Mouse (Mus musculus): Measurements from ENCODE around the gene Card10.

Gene Card10

DNA sequence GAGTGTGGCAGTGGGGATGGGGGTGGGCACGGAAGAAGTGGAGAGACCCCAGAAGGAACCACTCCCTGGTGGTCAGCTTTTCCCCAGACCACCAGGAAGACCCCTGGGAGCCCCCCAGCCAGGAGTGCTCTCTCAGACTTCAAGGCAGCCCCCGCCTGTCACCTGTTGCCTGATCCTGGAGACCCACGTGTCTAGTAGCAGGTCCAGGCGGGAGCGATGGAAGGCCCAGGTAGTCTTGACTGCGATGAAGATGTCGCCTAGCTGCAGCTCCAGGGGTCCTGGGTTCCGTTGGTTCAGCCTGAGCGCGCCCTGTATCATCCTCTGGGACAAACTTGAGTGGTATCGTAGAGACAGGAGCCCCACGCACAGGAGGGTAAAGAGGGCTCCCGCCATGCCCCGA lies 30.0 kb downstream of the Card10 start:
- no peak for DNase-seq (ENCODE audit: low read depth, low spot score)

DNA sequence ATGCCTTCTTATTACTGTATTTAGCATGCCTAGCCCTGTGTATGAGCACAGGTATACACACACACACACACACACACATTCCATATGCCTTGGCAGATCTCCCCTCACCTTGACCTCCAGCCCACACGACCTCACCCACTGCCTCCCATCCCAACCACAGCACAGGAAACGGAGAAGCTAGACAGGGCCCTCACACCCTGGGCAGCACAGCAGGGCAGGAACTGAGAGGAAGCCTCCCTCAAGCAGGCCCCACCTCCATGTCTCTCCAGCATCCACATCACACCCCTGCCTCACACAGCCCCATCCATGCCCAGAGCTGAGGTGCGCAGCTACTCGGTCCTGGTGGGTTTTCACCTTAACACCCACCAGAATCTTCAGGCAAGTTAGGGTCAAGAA lies 30.5 kb downstream of the Card10 start:
- no peak for DNase-seq (ENCODE audit: low read depth, low spot score)

GRCm38 (mm10) chr15:78771531-78772367 lies 31.1 kb downstream of the Card10 start:
- DNase-seq (ENCODE audit: low read depth, low spot score): no peak

GRCm38 (mm10) chr15:78770983-78771355 lies 31.9 kb downstream of the Card10 start:
- no peak for DNase-seq (ENCODE audit: low read depth, low spot score)

- no peak for DNase-seq (ENCODE audit: low read depth, low spot score)
These were observed 32.4 kb downstream of the Card10 start for GRCm38 (mm10) chr15:78770234-78770982.

DNA sequence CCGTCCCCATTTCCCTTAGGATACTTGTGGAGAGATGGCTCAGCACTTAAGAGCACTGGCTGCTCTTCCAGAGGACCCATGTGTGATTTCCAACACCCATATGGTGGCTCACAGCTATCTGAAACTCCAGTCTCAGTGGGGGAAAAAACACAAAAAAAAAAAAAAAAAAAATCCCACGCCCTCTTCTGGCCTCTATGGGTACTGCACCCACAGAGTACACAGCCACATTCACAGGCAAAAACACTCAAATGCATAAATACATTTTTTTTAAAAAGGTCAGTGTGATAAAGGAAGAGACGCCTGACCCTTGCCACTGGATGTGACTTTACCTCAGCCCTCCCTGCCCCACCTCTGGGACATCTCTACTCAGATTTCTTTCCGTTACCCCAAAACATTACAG lies 33.8 kb downstream of the Card10 start:
- DNase-seq (ENCODE audit: low read depth, low spot score): no peak

DNA sequence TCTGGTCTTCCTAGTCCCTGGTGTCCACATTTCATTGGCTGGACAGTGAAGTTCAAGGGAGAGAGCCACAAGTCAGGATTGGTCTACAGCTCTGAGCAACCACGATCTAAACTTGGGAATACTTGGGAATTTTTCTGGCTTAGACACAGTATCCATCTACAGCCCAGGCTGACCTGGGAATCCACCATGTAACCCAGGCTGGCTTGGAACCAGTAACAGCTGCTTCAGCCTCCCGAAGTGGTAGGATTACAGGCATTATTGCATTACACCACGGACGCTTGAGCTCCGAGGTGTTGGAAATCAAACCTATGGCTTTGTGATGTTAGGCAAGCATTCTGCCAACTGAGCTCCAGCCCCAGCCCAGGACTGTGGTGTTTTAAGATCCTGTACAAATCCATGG lies 39.1 kb downstream of the Card10 start:
- no peak for DNase-seq (ENCODE audit: low read depth, low spot score)

- peak; percentile 52 for DNase-seq (ENCODE audit: low read depth, low spot score)
These were observed 39.6 kb downstream of the Card10 start for GRCm38 (mm10) chr15:78763210-78763609.

GRCm38 (mm10) chr15:78761112-78761511 lies 41.7 kb downstream of the Card10 start:
- no peak for DNase-seq (ENCODE audit: low read depth, low spot score)

DNA sequence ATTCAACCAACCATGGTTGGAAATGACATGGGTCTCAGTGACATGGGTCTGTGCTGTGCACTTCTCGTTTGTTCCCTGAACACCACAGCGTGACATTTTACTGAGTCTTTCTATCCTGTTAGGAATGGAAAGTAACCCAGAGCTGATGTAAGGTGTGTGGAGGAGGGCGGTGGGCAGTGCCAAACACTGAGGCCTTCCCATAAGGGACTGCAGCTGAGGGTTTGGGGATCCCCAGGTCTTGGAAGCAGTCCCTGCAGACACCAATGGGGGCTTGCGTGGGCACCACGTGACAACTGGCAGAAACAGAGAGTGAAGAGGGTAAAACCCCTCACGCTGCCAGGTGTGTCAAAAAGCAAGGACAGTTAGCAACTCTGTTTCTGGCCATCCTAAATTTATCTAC lies 44.7 kb downstream of the Card10 start:
- no peak for DNase-seq (ENCODE audit: low read depth, low spot score)

GRCm38 (mm10) chr15:78755966-78756725 lies 46.7 kb downstream of the Card10 start:
- no peak for DNase-seq (ENCODE audit: low read depth, low spot score)

DNA sequence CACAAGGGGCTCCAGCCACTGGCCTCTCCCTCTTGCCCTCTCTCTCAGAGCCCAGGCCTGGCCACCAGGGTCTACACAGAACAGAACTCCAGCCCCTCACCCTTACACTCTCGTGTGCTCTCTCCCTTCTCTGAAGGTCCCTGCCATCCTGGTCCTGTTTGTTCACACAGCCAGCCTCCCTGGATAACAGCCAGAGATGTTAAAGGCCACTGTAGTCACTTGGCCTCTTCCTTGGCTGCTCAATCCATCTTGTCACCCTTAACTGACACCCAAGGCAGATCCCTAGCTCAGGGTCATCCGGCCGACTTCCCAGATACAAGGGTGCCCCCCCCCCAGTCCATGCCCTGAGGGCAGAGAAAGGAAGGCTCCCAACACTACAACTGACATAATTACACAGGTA lies 47.6 kb downstream of the Card10 start:
- no peak for DNase-seq (ENCODE audit: low read depth, low spot score)

DNA sequence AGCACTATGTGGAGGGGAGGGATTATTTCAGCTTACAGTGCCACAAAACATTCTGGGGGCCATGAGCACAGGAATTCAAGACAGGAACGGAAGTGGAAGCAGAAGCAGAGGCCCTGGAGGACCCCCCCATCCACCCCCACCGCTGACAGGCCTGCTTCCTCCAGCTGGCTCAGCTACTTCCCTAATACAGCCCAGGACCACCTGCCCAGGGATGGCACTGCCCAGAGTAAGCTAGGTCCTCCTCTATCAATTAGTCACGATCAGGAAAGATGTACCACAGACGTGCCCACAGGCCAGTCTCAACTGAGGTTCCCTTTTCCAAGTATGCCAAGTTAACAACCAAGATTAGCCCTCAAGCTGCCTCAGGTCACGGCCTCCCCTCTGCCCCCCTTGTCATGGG lies 48.7 kb downstream of the Card10 start:
- DNase-seq (ENCODE audit: low read depth, low spot score): no peak

GRCm38 (mm10) chr15:78752991-78753390 lies 49.9 kb downstream of the Card10 start:
- DNase-seq (ENCODE audit: low read depth, low spot score): no peak

GRCm38 (mm10) chr15:78750608-78751350 lies 52.1 kb downstream of the Card10 start:
- no peak for DNase-seq (ENCODE audit: low read depth, low spot score)

GRCm38 (mm10) chr15:78749855-78750254 lies 53.0 kb downstream of the Card10 start:
- DNase-seq (ENCODE audit: low read depth, low spot score): no peak

- DNase-seq (ENCODE audit: low read depth, low spot score): peak; percentile 80
These were observed 58.6 kb downstream of the Card10 start for GRCm38 (mm10) chr15:78744206-78744605.

DNA sequence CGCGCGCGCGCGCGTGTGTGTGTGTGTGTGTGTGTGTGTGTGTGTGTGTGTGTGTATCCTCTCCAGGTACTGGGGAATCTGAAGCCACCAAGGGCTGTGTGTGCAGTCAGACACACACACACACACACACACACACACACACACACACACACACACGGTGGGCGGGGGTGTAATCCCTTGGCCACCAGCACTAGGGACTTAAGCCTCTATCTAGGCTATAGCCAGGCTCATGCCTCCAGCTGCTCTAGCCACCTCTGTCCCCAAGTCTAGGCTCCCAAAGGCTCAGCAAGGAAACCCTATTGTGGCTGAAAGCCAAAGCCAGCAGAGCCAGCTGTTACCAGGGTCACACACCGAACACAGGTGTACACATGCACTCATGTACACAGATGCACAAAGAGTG lies 60.0 kb downstream of the Card10 start:
- DNase-seq (ENCODE audit: low read depth, low spot score): peak; percentile 74

- no peak for DNase-seq (ENCODE audit: low read depth, low spot score)
These were observed 62.2 kb downstream of the Card10 start for GRCm38 (mm10) chr15:78740662-78741061.

DNA sequence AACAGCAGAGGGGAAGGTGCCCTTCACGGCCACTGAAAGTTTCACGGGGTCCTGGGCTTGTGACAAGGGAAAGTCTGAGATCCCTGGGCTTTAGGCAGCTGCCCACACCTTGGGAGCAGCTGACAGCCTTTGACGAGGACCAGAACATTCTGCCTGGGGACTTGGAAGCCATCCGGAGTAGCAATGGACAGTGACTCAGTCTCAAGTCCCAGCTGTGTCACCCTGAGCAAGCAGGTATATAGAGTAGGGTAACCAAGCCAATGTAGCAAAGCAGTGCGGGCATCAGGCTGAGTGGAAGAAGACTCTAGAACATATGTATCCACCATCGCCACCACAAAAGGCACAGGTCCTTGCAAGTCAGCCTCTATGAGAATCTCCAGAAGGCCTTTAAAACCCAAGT lies 65.7 kb downstream of the Card10 start:
- no peak for DNase-seq (ENCODE audit: low read depth, low spot score)

DNA sequence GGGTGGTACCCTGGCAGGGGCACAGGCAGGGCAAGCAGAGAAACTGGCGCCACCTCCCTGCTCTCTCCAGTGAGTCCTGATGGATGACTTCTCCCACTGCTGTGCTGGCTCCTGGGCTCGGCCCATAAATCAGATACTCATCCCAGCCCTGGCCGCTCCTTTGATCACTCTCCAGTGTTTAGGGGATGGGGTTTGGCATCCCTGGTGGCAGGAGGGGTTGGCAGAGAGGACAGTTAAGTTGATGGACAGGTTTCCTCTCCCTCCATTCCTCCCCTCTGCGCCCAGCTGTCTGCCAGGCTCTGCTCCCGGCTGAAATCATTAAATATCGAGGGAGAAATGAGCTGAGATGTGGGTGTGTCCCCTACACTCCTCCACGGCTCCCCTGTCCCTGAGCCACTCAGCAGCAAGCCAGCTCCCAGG lies 66.2 kb downstream of the Card10 start:
- no peak for DNase-seq (ENCODE audit: low read depth, low spot score)

DNA sequence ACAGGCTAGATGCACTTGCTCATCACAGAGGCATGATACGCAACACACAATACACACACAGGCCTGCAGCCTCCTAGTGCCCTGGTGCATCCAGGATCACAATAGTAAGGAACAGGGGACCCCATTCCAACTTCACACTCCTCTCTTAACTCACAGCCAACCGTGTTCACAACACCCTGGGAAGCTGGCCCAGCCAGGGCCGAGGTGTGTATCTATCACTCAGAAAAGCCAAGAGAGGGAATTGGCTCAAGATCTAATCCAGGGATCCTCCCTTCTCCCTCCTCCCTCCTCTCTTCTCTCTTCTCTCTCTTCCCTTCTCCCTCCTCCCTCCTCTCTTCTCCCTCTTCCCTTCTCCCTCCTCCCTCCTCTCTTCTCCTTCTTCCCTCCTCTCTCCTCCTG lies 66.7 kb downstream of the Card10 start:
- DNase-seq (ENCODE audit: low read depth, low spot score): no peak
